Mouse (Mus musculus): Measurements from ENCODE around the gene Sh3bgrl.
"Not testable (repeated sequence)": the region's sequence is repeated elsewhere in the genome, so short reads cannot be mapped to it uniquely, and the experiment has no call there.

The Sh3bgrl gene

DNA sequence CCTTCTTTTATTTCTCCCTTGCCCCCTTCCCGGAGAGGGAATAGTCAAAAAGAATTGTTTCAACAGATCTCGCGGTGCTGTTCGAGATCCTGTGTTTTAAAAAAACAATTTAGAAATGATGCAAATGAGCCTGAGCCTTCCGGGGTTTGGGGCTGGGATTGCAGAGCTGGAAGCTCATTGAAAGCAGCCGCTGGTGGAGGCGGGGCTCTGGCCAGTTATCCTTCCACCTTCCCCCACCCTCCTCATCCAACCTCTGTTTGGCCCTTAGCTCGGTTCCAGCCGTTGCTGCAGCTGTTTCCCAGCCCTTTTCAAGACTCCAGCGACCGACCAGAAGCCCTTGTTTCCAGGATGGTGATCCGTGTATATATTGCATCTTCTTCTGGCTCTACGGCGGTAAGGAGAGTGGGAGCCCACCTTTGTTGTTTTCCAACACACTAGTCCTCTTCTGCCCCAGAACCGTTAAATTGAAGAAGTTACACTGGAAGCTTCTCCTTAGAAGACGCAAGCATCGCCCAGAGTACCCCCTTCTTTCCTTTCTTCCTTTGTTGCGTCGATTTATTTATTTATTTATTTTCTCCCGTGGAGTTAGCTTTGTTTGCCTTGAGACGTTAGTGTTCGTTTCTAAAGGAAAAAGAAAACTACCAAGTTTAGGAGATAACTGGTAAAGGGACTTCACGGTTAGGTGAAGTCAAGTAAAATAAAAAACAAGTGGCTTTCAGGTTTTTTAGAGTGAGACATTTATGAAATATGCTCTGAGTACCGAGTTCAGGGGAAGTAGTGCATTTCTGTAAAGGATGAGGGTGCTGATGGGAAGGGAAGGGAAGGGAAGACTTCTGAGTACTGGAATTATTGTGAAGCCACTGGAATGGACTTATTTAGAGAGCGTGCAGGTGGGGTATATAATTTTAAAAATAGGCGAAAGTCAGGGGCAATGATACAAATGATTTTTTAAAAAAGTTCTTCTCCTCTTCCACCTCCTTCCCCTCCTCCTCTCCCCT is at the start of gene Sh3bgrl:
Gene Sh3bgrl (plus strand): TSS at position 121 of the 998 bp plus-strand sequence.
- DNase-seq (ENCODE audit: low spot score), result peak; percentile 38

DNA sequence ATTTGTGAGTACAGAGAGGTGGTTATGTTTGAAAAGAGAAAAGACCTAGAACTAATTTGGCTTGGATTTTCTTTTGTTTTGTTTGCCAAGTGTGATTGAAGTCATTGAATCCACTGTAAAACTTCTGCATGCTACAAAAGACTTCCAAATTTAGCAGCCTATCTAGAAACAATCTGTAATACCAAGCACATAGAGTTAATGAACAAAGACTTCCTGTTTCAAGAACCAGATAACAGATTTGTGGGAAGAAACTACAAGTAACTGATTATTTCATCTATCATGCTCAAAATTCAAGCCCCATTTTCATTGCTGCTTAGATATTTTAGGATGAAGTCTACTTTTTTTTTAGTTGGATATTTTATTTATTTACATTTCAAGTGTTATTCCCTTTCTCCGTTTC is 47.4 kb upstream of the Sh3bgrl start:
- no peak for DNase-seq (ENCODE audit: low spot score)

DNA sequence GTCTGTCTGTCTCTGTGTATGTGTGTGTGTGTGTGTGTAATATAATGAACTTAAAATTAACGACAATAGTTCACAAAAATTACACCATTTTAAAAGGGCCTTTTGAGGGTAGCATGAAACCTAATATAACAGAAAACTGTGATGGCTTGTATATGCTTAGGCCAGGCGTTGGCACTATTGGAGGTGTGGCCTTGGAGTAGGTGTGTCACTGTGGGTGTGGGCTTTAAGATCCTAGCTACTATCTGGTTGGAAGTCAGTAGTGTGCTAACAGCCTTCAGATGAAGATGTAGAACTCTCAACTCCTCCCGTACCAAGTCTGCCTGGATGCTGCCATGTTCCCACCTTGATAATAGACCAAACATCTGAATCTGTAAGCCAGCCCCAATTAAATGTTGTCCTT is 23.4 kb upstream of the Sh3bgrl start:
- DNase-seq (ENCODE audit: low spot score), result no peak

DNA sequence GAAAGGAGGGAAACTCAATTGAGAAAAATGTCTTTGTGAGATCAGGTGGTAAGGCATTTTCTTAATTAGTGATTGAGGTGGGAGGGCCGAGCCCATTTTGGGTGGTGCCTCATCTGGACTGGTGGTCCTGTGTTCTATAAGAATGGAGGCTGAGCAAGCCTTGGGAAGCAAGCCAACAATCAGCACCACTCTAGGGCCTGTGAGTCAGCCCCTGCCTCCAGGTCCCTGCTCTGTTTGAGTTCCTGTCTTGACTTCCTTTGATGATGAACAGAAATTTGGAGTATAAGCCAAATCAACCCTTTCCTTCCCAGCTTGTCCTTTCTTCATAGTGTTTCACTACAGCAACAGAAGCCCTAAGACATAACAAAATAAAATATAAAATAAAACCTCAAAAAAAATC is 19.4 kb upstream of the Sh3bgrl start:
- DNase-seq (ENCODE audit: low spot score), result no peak

DNA sequence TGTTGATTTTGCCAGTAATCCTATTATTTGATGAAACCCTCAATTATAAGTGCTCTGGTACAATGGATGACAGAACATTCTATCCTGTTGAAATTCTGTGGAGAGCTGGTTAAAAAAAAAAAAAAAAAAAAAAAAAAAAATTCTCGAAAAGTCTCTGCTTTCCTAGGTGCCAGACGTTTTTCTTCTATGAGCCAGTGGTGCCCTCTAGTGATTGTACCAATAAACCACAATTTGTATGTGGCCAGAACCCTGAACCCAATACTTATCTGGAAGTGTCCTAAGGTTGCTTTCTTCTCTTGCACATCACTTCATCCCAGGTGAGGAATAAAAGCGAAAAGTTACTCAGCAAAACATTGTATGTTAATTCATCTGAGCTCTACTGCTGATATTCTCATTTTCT is 18.8 kb upstream of the Sh3bgrl start:
- no peak for DNase-seq (ENCODE audit: low spot score)

DNA sequence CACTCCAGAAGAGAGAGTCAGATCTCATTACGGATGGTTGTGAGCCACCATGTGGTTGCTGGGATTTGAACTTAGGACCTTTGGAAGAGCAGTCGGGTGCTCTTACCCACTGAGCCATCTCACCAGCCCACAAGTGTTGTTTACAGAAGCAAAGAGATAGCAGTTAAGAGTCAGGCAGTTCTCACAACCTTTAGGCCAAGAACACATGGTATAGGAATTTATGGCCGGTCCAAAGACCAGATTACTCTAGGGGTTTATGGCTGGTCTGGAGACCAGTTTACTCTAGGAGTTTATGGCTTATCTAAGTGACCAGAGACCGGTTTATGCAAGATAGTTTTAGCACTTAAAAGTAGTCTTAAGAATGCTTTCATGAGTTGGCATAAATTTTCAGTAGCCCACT is 15.8 kb upstream of the Sh3bgrl start:
- not testable (repeated sequence) for DNase-seq (ENCODE audit: low spot score)

DNA sequence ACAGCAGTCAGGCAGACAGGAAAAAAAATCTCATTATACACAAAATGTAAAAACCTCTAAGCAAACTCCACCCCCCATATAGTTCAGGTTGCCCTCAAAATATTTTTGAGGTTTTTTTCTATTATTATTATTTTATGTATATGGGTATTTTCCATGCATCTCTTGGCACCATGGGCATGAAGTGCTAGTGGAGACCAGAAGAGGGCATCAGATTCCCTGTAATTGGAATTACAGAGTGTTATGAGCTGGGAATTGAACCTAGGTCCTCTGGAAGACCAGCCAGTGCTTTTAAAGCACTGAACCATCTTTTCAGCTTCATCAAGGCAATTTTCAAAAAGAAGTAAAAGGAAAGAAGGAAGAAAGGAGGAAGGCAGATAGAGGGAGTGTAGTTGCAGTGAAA is 8.1 kb upstream of the Sh3bgrl start:
- no peak for DNase-seq (ENCODE audit: low spot score)

DNA sequence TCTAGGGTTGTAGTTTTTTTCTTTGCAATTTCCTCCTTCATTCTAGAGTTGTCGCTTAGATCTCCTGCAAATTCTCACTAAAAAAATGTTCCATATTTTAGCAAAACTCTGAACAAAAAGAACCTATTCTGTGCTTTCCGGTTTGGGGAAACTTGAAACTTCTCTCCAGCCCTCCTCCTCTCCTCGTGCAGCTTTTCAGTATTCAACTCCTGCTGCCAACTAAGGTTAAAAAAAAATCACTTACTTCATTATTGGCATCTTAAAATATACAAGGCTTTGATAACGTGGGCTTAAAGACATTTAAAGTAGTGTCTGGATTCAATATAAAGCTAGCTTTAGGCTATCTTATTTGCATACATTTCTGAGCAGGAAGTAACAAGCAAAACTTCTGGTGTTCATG is 365 bp upstream of the Sh3bgrl start:
- no peak for DNase-seq (ENCODE audit: low spot score)

DNA sequence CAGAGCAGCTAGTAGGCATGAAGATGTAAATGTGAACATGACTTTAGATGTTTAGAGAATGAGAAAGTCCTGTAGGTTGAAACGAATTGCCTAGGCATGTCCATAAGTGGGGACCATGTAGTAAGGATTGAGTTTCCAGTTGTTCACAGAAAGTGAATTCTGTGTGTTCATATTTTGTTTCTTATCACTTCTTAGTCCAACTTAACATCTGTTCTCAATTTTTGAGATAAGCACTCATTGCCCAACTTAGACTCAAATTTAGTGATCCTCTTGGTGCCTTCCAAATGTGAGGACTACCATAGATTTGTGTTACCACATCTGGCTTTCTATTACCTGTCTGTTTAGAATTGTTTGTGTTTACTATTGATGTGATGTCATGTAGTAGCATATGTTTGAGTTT is 3.3 kb downstream of the Sh3bgrl start:
- no peak for DNase-seq (ENCODE audit: low spot score)

DNA sequence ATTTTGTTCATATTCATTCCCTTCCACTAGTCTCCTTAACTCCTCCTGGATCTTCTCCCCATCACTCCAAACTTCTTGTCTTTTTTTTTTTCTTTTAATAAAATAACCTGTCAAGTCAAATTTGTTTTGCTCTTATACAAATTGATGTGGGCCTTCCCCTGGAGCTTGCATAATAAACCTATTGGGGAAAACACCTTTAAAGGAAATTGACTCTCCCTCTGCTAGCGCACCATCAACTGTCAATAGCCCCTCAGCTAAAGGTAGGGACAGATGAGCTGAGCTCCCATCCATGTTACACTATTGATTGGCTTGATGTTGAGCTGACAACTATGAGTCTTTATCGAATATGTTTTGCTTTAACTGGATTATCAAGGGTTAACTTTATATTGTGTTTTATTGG is 5.3 kb downstream of the Sh3bgrl start:
- DNase-seq (ENCODE audit: low spot score), result no peak

DNA sequence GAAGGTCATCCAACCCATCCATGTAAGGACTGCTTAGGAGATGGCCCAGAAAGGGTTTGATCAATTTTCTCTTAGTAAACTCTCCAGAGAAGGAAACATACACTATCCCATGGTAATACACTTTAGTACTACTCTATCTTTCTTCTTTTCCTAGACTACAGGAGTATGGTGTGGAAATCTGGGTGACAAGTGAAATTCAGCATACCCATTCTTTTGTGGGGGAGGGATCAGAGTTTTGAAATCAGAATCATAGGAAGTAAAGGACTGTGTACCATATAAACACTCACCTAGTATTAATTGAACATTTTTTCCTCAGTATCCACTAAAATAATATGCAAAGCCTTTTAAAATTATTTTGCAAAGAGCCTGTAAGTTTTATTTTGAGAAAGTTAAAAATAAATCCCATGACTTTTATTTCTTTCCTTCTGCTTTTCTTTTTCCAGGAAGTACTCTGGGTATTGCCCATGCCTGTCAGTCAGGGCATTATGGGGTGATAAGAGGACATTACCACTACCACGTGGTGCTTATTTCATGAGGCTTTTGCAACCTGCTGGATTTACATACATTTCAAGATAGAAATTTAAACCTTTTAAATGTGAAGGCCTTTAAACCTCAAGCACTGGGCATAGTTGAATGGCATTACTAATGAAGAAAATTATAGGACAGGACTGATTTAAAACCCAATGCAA is 13.1 kb downstream of the Sh3bgrl start:
- DNase-seq (ENCODE audit: low spot score), result no peak

DNA sequence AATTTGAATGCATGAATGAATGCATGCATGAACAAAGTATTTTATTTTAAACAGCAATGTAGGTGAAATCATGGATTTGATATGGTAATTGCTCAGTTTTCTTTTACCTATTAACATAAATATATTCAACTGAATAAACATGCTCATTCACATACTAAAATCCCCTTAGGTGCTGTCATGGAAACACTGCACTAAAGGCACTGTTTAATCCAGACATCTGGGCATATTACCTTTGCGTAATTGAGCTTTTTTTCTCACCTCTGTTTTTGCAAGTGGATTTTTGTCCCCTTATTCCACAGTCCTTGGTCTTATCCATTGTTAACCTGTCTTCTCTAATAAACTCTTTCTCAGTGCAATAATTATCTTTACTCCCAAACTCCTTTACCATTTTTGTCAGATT is 17.7 kb downstream of the Sh3bgrl start:
- no peak for DNase-seq (ENCODE audit: low spot score)

DNA sequence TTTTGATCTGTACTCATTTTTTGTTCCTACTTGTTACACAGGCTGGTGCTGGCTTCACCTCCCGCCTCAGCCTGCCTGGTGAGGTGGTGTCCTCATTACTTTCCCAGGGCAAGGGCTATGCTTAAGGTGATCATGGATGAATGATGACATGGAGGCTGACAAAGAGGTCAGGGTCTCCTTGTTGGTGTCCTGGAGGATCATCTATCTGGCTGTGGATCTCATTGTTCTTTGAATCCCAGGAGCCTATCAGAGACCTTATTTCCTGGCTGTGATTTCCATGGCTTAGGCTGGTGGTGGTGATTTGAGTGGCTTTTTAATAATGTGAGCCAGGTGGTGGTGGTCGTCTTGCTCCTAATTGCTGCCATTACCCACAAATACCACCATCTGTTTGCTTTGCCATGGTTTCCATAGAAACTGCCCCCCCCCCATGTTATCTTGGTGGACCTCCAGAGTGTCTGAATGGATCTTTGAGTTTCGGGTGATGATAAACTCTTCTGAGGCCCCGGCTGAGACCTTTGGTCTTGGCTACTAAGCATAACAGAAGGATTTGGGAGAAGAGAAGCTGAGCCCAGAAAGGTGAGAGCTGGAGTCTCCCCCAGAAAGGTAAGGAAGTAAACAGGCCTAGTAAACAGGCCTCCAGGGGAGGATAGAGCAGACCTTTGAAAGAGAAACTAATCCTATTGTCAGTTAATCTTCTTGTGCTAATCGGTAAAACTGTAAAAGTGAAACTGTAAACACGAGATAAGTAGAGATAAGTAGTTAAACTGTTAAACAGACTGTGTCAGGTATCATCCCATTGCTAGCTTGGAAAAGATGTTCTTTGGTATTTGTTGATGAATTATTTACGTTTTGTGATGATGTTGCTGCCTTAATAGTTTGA is 18.5 kb downstream of the Sh3bgrl start:
- no peak for DNase-seq (ENCODE audit: low spot score)

DNA sequence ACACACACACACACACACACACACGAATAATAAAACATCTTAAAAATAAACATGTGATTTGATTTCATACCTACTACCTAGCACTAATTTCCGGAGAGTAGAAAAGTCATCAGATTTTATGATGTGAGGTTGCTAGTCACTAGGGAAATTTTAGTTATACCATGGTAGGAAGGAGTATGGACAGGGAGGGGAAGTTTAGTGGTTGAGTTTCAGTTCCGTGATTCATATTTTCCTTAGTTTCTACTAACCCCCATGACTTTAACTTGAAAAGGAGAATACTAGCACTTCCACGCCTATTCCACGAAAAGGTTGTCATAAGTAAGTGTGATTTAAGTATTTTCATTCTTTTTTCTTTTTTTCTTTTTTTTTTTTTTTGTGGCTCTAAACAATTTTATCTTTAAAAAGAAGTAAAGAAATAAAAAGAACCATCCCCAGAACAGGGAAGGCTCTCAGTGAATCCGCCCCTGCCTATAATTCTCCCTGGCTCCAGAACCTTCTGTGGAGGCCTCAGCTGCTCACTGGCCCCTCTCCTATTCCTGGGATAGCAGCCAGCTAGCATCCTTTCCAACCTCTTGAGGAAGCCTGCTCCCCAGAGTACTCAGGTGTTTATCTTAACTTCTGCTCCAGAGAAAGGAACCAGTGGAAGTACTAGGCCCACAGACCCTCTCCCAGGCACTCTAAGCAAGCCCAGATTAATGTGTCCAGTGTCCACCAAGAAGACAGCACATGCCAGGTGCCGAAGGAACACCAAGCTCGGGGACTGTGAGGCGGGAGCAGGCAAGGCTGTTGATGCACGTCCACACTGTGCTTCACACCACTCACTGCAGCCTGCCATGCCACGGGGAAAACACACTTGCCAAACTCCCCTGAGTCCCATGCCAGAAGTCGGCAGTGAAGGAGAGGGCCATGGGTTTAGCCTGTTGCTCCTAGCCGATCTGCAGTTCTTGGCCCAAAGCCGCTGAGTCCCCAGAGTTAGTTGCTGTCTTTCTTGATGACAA is 25.0 kb downstream of the Sh3bgrl start:
- no peak for DNase-seq (ENCODE audit: low spot score)

DNA sequence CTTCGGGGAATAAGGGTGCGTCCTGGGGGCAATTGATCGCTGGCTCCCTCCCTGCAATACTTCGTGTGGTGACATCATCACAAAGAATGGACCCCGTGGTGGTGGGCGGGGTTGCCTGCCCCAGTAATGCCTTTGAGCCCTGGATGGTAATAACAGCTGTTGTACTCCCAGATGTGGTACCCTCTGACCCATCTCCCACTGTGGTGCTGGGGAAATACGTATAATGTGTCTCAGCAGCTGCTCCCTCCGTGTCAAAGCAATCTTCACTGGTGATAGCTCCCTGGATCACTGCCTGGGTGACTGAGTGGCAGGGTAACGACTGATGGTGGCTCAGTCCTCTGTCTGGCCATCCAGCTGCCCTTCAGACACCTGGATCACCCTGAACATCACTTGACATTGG is 26.0 kb downstream of the Sh3bgrl start:
- DNase-seq (ENCODE audit: low spot score), result no peak

DNA sequence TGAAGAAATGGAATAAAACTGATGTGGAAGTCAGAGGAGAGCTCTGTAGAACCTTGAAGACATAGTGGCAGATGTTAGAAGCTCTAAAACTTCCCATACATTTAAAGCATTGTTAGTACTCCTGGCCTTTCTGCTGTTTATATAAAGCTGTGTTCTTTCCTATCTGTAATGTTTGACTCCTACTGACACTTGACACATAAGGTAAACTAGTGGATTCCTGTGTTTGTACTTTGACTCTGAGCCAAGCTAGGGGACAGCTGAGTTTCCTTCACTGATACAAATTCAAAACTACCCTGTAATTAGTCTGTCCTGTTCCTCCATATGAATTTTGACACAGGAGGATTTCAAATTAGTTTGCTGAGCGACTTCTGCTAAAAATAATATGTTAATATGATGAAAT is 27.5 kb downstream of the Sh3bgrl start:
- DNase-seq (ENCODE audit: low spot score), result no peak

DNA sequence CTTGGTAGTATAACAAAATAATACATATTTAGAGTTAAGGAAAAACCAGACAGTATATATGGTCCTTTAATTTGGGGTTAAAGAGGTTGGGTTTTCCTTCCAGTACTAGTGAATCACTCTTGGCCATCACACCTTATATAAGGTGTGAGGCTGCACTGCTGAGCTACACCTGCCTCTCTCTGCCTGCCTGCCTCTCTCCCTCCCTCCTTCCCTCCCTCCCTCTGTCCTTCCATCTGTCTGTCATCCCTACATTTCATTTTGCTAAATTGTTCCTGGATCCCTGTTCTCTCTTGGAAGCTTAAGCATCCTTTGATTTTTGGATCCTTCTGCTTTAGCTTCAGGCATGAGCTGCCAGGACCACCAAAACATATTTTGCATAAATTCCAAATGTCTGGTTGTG is 28.6 kb downstream of the Sh3bgrl start:
- DNase-seq (ENCODE audit: low spot score), result no peak

DNA sequence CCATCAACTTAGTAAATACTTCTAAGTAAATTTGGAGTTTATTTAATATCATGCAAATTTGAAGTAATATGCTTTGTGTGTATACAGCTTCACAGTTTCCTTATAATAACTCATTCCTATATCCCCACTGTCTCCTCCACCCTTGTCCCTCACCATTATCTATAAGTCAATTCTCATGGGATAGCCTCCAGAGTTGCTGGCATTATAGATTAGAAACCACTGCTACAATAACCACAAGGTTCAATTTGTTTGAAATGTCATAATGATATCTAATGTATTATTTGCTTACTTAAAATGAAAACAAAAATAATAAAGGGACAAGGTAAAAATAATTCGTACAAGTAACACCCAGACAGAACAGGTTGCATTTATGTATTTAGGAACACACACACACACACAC is 31.7 kb downstream of the Sh3bgrl start:
- no peak for DNase-seq (ENCODE audit: low spot score)

DNA sequence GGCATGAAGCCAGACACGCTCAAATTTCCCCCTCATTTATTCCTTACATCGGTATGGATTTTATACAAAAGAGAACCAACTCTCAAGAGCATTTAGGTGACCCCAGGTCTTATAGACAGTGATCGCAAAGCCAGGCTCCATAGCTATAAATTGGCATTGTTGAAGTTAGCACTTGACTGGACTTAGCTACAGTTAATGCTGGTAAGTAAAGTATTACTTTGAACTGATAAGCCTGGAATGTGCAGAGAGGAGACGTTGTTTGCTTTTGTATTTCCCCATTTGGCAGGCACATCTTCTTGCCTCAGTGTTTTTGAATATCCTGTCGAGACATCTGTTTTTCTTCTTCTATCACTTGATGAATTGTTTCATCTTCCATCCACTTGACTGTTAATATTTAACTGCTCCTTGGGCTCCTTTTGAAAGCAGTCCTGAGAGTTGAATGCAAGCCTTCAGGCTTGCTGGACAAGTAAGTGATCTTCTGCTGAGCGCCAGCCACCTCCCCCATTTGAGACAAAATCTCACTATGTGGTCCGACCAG is 32.5 kb downstream of the Sh3bgrl start:
- no peak for DNase-seq (ENCODE audit: low spot score)

DNA sequence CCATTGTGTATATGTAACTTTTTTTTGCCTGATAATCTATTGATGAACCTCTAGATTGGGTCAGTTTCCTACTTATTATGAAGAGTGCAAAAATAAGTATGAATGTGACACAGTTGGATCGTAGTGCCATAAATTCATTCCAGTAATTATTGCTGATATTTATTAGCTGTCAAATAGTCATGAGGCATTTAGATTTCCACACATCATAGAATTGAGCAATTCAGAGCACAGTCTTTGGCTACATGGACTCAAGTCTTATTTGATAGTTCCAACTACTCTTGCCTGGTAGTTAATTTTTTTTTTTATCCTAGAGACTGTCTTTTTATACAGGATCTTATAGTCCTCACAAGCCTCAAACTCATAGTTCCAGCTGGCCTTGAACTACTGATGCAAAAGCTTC is 34.9 kb downstream of the Sh3bgrl start:
- DNase-seq (ENCODE audit: low spot score), result no peak

DNA sequence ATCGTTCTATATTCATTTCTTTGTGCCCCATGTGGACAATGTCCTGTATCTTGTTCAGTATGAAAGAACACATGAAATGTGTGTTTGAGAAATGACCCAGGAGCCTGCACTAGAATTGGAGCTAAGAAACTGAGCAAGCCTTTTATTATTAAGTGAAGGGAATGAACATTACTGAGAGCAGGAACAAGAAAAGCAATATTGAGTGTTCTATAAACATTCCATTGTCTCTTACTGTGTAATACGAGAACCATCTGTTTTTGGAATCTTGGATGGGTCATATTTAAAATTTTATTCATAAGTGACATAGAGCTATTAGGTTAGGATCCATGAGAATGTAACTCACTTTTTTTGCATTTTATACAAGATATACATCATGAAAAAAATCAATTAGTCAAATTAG is 36.7 kb downstream of the Sh3bgrl start:
- DNase-seq (ENCODE audit: low spot score), result no peak

All from spleen, adult 12 weeks (tissue).